Mouse (Mus musculus): ENCODE measurements around the gene Plekhg6.

DNA sequence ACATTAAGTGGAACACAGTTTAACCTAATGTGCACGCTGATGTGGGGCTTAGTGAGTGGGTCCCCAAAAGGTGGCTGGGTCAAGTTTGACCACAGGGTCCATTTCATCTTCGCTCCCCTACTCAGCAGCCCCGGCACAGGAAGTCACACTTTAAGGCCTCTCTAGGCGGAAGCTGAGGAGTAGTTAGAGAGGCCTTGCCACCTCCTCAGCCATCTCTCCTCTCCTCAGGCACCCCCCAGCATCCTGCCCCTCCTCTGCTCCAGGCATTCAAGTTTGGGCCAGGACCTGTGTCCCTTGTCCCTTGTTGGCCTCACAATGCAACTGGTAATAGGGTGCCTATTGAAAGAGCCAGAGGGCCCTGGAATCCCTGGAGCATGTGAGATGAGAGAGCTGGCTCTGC lies 26.9 kb downstream of the Plekhg6 start:
- TF ChIP-seq CTCF (IDR thresholded peaks at IDR 0.05; ENCODE audit: low read depth, low read length) (no peak), GATA1 (IDR thresholded peaks at IDR 0.05; ENCODE audit: borderline replicate concordance, low read length) (no peak)
